Mouse (Mus musculus) midbrain, embryonic 16.5 days (tissue): ENCODE data around the gene Serpina3n. TPM values are rescaled to one million over a fixed set of nuclear protein-coding genes. Genes with fewer than 3 reads are reported as not detected.
"Not testable (repeated sequence)": the region's sequence is repeated elsewhere in the genome, so short reads cannot be mapped to it uniquely, and the experiment has no call there.

Experiments used
- ATAC-seq: fragments of 200-750 bp; cut with Nextera tagmentation; 2 replicates; pipeline ENCODE4 v1.8.0; 2017; ENCODE audit warnings: moderate TSS enrichment
- H3K27ac ChIP-seq: fragments of 300-500 bp; sonication (generic); 2 replicates; pipeline ENCODE4 v1.5.1; 2014; ENCODE audit warnings: mild to moderate bottlenecking, low read length, mixed read lengths
- H3K27me3 ChIP-seq: fragments of 300-500 bp; sonication (generic); 2 replicates; pipeline ENCODE4 v1.6.1; 2014; ENCODE audit warnings: low read depth, low read length, mixed read lengths; ENCODE audit not compliant: control insufficient read depth, insufficient read depth
- H3K36me3 ChIP-seq: fragments of 300-500 bp; sonication (generic); 2 replicates; pipeline ENCODE4 v1.6.1; 2014; ENCODE audit warnings: mild to moderate bottlenecking, low read length, moderate library complexity, mixed read lengths; ENCODE audit not compliant: control insufficient read depth, insufficient read depth
- H3K4me1 ChIP-seq: fragments of 300-500 bp; sonication (generic); 2 replicates; pipeline ENCODE4 v1.6.1; 2014; ENCODE audit warnings: mild to moderate bottlenecking, low read length, mixed read lengths; ENCODE audit not compliant: control insufficient read depth, insufficient read depth
- H3K4me2 ChIP-seq: fragments of 300-500 bp; sonication (generic); 2 replicates; pipeline ENCODE4 v1.6.1; 2014; ENCODE audit warnings: mild to moderate bottlenecking, low read length, mixed read lengths
- H3K4me3 ChIP-seq: fragments of 300-500 bp; sonication (generic); 2 replicates; pipeline ENCODE4 v1.5.1; 2014; ENCODE audit warnings: low read depth, mild to moderate bottlenecking, low read length, moderate library complexity, mixed read lengths
- H3K9ac ChIP-seq: fragments of 300-500 bp; sonication (generic); 2 replicates; pipeline ENCODE4 v1.6.1; 2014; ENCODE audit warnings: low read depth, low read length, mixed read lengths
- H3K9me3 ChIP-seq: fragments of 300-500 bp; sonication (generic); replicated peaks from 2 replicates; pipeline ENCODE4 v1.6.1; 2014; ENCODE audit warnings: mild to moderate bottlenecking, low read length, mixed read lengths; ENCODE audit not compliant: control insufficient read depth, poor library complexity, severe bottlenecking
- WGBS: fragments of 180-500 bp; shearing (Covaris S2); extraction: QIAGEN DNeasy Blood & Tissue Kit; methylation state at CpG from one replicate; pipeline ENCODE4 v1.1.7; 2014; 5-methylcytosine and 5-hydroxymethylcytosine counted together
- polyA plus RNA-seq: library from polyadenylated mRNA; unstranded; fragments of >200 nt; fragmentation: Nextera tagmentation; extraction: Ambion mirVana; gene quantifications from 2 replicates; pipeline ENCODE4 v1.2.1, GENCODE M21; 2015

Gene Serpina3n
- polyA plus RNA-seq, 1 experiment from 2014 or later: 1.4 TPM

DNA sequence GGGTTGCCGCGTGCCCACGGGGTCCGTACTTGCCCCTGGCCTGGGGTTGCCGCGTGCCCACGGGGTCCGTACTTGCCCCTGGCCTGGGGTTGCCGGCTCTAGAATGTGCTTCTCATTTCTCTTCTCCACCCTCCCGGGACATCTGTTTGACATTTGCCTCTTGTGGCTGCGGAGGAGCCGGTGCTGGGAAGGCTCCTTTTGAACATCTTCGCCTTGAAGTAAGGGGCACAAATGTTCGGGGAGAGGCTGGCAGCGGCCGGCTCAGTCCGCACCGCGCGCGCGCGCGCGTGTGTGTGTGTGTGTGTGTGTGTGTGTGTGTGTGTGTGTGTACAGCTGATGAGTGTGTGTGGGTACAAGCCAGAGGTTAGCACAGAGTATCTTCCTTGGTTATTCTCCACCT, 40.5 kb downstream of the Serpina3n start:
- not testable (repeated sequence) for H3K4me1 ChIP-seq, H3K27me3 ChIP-seq, H3K27ac ChIP-seq, ATAC-seq, H3K9me3 ChIP-seq, H3K36me3 ChIP-seq, H3K9ac ChIP-seq, H3K4me2 ChIP-seq, H3K4me3 ChIP-seq
- 83% methylated on average over 25 of the region's 25 CpGs for WGBS

DNA sequence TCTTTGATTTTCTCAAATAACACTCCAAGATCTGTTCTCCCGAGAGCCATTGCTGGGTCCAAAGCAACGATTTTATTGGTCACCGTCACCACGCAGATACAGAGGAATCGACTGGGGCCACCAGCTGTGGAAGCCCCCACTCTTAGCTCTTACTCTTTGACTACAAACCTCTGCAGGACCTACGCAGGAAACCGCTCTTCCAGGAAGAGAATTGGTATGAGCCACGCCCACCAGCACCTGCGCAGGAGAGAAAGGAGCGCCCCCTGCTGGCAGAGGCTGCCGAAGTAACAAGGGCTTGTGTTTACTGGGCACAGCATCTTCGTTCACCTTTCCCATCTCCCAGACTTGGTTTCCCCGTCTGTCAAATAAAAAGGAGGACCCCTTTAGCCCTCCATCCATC, 41.6 kb downstream of the Serpina3n start:
- 34% methylated on average over 13 of the region's 13 CpGs for WGBS
- Histone ChIP-seq H3K9me3 (no peaks in the 10 kb centered on the region), H3K27me3 (no peaks in the 10 kb centered on the region), H3K27ac (no peak overlapping the region), H3K36me3 (no peaks in the 10 kb centered on the region), H3K4me2 (no peak overlapping the region), H3K4me1 (no peaks in the 10 kb centered on the region), H3K9ac (no peak overlapping the region), H3K4me3 (no peak overlapping the region)
- ATAC-seq: no peak

DNA sequence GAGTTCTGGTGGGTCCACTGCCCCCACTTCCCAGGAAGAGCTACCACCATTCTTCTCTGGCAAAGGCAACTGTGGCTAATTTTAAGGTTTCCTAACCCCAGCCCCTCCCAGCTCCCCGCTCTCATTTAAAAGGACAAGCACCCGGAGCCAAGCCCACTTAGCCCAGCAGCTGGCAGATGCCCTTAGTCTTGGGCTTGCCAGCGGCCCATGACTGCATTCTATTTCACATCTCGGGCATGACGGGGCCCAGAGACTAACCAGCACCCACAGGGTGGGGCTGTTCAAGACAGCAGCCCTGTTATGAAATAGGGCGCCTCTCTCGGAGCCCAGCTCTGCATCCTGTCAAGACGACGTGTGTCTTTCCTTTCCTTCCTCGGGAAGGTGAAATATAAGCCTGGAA, 43.7 kb downstream of the Serpina3n start:
- Histone ChIP-seq H3K4me1 (no peaks in the 10 kb centered on the region), H3K9me3 (no peaks in the 10 kb centered on the region), H3K4me2 (no peak overlapping the region), H3K27me3 (no peaks in the 10 kb centered on the region), H3K9ac (no peak overlapping the region), H3K36me3 (no peaks in the 10 kb centered on the region), H3K4me3 (no peak overlapping the region), H3K27ac (no peak overlapping the region)
- no peak for ATAC-seq
- WGBS: 85% methylated on average over 10 of the region's 10 CpGs

DNA sequence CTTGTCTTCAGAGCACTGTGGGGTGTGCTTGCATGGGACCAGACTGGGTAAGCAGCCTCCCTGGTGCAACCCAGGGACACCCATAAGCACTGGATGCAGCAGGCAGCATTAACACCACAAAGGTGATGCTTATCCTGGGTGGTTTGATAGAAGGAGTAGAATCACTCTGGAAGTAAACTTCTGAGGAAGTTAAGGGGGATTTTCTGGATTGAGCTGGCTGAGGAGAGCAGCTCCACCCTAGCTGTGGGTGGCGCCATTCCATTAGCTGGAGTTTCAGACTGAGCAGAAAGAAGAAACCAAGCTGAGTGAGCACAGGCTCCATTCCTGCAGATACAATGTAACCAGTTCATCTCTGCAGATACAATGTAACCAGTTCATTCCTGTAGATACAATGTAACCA, 46.5 kb downstream of the Serpina3n start:
- no peak overlapping the region for H3K27ac ChIP-seq
- no peak overlapping the region for H3K4me2 ChIP-seq
- no peaks in the 10 kb centered on the region for H3K36me3 ChIP-seq
- H3K4me3 ChIP-seq: no peak overlapping the region
- H3K27me3 ChIP-seq: no peaks in the 10 kb centered on the region
- WGBS: 22% methylated on average over 1 of the region's 1 CpGs
- no peaks in the 10 kb centered on the region for H3K9me3 ChIP-seq
- no peaks in the 10 kb centered on the region for H3K4me1 ChIP-seq
- no peak overlapping the region for H3K9ac ChIP-seq
- ATAC-seq: no peak

DNA sequence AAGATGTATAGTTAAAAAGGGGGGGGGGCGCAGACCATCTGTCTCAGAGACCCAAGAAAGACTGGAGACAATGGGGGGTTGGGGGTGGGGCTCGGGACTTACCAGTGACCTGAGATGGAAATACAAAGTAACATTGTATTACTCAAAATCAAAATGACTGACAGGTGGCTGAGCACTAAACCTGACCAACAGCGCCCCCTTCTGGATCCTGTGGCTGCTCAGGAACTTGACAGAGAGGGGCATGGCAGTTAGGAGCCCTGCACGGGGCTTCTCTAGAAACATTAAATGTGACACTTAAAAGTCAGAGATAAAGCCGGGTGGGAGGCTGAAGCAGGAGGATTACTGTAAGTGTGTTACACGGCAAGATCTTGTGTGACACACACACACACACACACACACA, 52.8 kb downstream of the Serpina3n start:
- Histone ChIP-seq H3K4me3 (no peak overlapping the region), H3K9me3 (no peaks in the 10 kb centered on the region), H3K27me3 (peaks cover 17% of the 10 kb centered on the region), H3K9ac (no peak overlapping the region), H3K4me1 (no peaks in the 10 kb centered on the region), H3K4me2 (no peak overlapping the region), H3K27ac (no peak overlapping the region), H3K36me3 (no peaks in the 10 kb centered on the region)
- 59% methylated on average over 6 of the region's 6 CpGs for WGBS
- no peak for ATAC-seq

DNA sequence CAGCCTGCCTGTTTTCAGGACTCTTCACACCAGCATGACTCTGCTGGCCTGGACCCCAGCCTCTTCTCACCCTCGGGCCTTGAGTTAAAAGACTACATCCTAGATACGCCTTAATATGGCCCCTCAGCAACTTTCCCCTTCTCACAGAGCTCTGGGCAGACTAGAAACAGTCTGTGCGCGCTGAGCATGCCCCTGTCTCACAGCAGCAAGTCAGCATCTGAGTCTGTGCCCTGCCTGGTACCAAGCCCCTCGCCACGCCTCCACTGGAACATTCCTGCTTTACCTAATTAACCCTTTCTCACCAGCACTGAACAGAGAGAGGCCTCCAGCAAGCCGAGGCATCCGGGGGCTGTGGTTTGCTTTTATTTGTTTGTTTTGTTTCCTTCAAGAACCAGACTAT, 54.8 kb downstream of the Serpina3n start:
- H3K9me3 ChIP-seq: no peaks in the 10 kb centered on the region
- no peak overlapping the region for H3K27ac ChIP-seq
- 21% methylated on average over 8 of the region's 8 CpGs for WGBS
- no peaks in the 10 kb centered on the region for H3K4me1 ChIP-seq
- H3K9ac ChIP-seq: no peak overlapping the region
- no peak overlapping the region for H3K4me2 ChIP-seq
- H3K4me3 ChIP-seq: no peak overlapping the region
- H3K27me3 ChIP-seq: peaks cover 20% of the 10 kb centered on the region
- no peak for ATAC-seq
- H3K36me3 ChIP-seq: no peaks in the 10 kb centered on the region

Other genes starting within 250 kb of the Serpina3n start
- 0.19 and 0.24 TPM in 2 replicates for gene Serpina3f, start 192.2 kb upstream of the Serpina3n start, polyA plus RNA-seq
- gene Serpina3g, start 170.5 kb upstream of the Serpina3n start, polyA plus RNA-seq: 0.16 and 0.87 TPM in 2 replicates
- not detected in 2 replicates for gene Serpina3i, start 143.6 kb upstream of the Serpina3n start, polyA plus RNA-seq
- gene Serpina3j, start 92.2 kb upstream of the Serpina3n start, polyA plus RNA-seq: not detected in 2 replicates
- gene Serpina3k, start 68.2 kb upstream of the Serpina3n start, polyA plus RNA-seq: not detected in 2 replicates
- not detected in 2 replicates for gene Serpina3m, start 68.2 kb upstream of the Serpina3n start, polyA plus RNA-seq
- 0.50 and 1.0 TPM in 2 replicates for gene Gsc, start 66.6 kb downstream of the Serpina3n start, polyA plus RNA-seq